Mouse (Mus musculus) kidney, embryonic 16.5 days (tissue): ENCODE measurements at regions not wholly inside any gene's neighbourhood (a gene's known extent, or its start where the extent isn't known, plus 50 kb on each side); places are given as distances from the start of the nearest gene placed in this dataset.

Experiments
- ATAC-seq: fragments of 200-750 bp; cut with Nextera tagmentation; 2 replicates; pipeline ENCODE4 v1.8.0; 2017; ENCODE audit warnings: moderate TSS enrichment; ENCODE audit not compliant: low FRiP score, low TSS enrichment
- H3K27ac ChIP-seq: fragments of 300-500 bp; sonication (generic); 2 replicates; pipeline ENCODE4 v1.5.1; 2014; ENCODE audit warnings: low read length
- H3K27me3 ChIP-seq: fragments of 300-500 bp; sonication (generic); 2 replicates; pipeline ENCODE4 v1.6.1; 2014; ENCODE audit warnings: low read length, control low read depth, mixed read lengths; ENCODE audit not compliant: insufficient read depth
- H3K36me3 ChIP-seq: fragments of 300-500 bp; sonication (generic); 2 replicates; pipeline ENCODE4 v1.6.1; 2014; ENCODE audit warnings: low read length, control low read depth, mixed read lengths; ENCODE audit not compliant: insufficient read depth
- H3K4me1 ChIP-seq: fragments of 300-500 bp; sonication (generic); 2 replicates; pipeline ENCODE4 v1.6.1; 2014; ENCODE audit warnings: low read length, control low read depth, mixed read lengths; ENCODE audit not compliant: insufficient read depth
- H3K4me2 ChIP-seq: fragments of 300-500 bp; sonication (generic); replicated peaks from 2 replicates; pipeline ENCODE4 v1.6.1; 2014; ENCODE audit warnings: low read depth, low read length
- H3K4me3 ChIP-seq: fragments of 300-500 bp; sonication (generic); 2 replicates; pipeline ENCODE4 v1.5.1; 2014; ENCODE audit warnings: mild to moderate bottlenecking, low read length
- H3K9ac ChIP-seq: fragments of 300-500 bp; sonication (generic); replicated peaks from 2 replicates; pipeline ENCODE4 v1.6.1; 2014; ENCODE audit warnings: low read length
- H3K9me3 ChIP-seq: fragments of 300-500 bp; sonication (generic); 2 replicates; pipeline ENCODE4 v1.6.1; 2016; ENCODE audit warnings: low read length, control low read depth
- WGBS: fragments of 180-500 bp; shearing (Covaris S2); extraction: QIAGEN DNeasy Blood & Tissue Kit; methylation state at CpG from one replicate; pipeline ENCODE4 v1.1.7; 2014; 5-methylcytosine and 5-hydroxymethylcytosine counted together

DNA sequence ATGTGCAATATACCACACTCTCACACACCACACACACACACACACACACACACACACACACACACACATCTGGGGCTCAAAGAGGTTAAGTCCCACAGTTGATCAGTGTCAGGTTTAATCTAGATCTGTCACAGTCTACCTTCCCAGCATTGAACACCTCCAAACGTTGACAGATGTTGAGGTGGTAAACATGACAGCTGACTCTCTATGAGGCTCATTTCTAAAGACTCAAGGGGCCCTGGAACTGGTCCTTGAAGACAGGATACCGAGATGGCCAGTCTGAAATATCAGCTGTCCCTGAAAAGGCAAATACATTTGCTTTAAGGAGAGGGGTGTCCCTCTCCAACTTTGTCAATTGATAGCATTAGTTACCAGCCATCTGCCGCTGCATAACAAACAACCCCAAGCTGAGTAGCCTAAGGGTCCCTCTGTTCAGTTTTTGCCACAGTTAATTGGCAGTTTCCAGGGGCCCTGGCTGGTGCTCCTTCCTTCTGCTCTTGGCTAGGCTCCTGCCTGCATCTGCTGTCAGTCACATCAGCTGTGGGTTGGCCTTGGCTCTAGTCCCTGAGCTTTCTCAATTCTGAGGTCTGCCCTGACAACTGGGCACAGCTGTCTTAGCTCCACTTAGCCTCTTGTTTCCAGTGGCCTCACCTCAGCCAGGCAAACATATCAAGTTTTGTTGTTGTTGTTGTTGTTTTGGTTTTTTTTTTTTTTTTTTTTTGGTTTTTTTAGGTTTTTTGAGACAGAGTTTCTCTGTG lies 73.5 kb upstream of the Ctnnb1 start:
- no peaks in the 10 kb centered on the region for H3K27me3 ChIP-seq
- no peak overlapping the region for H3K4me3 ChIP-seq
- no peak overlapping the region for H3K4me2 ChIP-seq
- peaks cover 14% of the 10 kb centered on the region for H3K4me1 ChIP-seq
- no peaks in the 10 kb centered on the region for H3K9me3 ChIP-seq
- H3K9ac ChIP-seq = no peak overlapping the region
- H3K36me3 ChIP-seq = no peaks in the 10 kb centered on the region
- no peak for ATAC-seq
- WGBS = 64% methylated on average over 3 of the region's 3 CpGs
- no peak overlapping the region for H3K27ac ChIP-seq

DNA sequence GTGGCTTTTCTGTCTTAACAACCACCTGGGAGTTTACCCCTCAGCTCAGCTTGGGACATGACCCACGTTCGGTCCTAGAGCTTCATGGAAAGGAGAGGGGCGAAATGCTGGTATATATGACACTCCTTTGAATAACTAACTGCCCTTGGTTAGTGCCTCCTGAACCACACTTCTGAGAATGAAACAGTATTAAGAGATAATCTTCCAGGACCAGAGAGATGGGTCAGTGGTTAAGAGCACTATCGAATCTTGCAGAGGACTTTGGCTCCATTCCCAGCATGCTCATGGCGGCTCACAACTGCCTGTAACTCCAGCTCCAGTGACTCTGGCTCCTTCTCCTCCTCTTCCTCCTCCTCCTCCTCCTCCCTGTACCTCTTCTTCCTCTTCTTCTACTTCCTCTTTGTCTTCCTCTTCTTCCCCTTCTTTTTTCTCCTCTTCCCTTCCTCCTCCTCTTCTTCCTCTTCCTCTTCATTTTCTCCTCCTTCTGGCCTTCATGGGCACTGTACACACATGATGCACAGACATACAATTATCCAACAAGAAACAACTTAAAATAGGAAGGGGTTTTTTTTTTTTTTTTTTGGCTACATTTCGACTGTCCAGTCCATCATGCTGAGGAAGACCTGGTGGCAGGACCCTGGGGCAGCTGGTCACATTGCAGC lies 71.0 kb upstream of the Ctnnb1 start:
- Histone ChIP-seq H3K4me2 (no peak overlapping the region), H3K9me3 (no peaks in the 10 kb centered on the region), H3K9ac (no peak overlapping the region), H3K4me1 (peaks cover 4% of the 10 kb centered on the region), H3K4me3 (no peak overlapping the region), H3K27ac (no peak overlapping the region), H3K36me3 (no peaks in the 10 kb centered on the region), H3K27me3 (no peaks in the 10 kb centered on the region)
- WGBS = 80% methylated on average over 6 of the region's 6 CpGs
- ATAC-seq = no peak

DNA sequence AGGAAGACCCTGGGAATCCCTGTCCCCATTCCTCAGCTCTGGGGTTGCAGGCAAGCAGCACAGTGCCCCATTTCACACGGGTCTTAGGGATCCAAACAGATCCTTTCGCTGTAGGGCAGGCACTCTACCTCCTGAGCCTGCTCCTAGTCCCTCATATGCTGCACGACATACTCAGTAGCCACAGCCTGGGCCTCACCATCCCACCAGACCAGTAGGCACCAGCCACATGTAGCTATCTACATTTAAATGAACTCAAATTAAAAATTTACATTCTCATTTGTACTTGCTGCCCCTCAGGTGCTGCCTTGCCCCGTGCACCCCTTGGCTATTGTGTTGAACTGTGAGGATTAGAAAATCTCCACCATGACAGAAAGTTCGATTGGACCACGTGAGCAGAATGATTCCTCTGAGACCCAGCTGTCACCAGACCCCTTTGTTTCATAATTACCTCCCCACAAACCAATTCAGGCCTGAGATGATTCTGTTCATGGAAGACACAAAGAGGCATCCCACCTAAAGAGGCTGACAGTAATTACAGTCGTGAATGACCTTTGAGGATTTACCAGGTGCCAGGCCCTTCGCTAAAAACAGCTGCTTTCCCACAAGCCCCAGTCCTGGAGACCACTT lies 67.9 kb upstream of the Ctnnb1 start:
- Histone ChIP-seq H3K36me3 (no peaks in the 10 kb centered on the region), H3K4me3 (no peak overlapping the region), H3K4me2 (no peak overlapping the region), H3K27ac (no peak overlapping the region), H3K9me3 (no peaks in the 10 kb centered on the region), H3K9ac (no peak overlapping the region), H3K27me3 (no peaks in the 10 kb centered on the region), H3K4me1 (no peaks in the 10 kb centered on the region)
- no peak for ATAC-seq
- 77% methylated on average over 8 of the region's 8 CpGs for whole genome bisulfite sequencing

DNA sequence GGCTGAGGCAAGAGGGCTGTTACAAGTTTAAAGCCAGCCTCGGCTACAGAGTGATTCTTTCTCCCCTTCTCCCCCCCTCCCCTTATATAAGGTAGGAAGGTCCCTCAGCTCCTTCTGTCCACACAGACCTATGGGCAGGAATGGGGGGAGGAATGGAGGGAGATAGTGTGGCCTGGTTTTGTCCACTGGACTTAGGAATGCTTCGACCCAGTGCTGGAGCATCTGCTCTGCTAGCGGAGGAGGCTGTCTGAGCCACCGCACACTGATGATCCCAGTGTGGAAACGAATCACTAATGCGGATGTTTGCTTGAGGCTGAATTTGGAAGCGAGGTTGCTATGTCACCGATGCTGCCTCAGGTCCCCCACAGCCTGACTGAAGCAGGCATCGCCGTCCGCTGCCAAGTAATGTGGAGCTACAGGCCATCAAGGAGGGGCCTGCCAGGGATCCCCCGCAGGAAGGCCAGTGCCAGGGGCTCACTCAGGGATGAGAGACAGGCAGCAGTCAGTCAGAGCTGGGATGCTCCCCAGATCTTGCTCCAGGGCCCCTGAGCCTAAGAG lies 67.1 kb upstream of the Ctnnb1 start:
- no peaks in the 10 kb centered on the region for H3K36me3 ChIP-seq
- no peaks in the 10 kb centered on the region for H3K27me3 ChIP-seq
- 75% methylated on average over 12 of the region's 12 CpGs for WGBS
- no peak overlapping the region for H3K4me3 ChIP-seq
- no peak overlapping the region for H3K4me2 ChIP-seq
- 0 out of 2 replicates have a peak, but pooled peaks cover 1% of the 10 kb centered on the region for H3K4me1 ChIP-seq
- H3K27ac ChIP-seq = no peak overlapping the region
- no peak for ATAC-seq
- H3K9ac ChIP-seq = no peak overlapping the region
- no peaks in the 10 kb centered on the region for H3K9me3 ChIP-seq

DNA sequence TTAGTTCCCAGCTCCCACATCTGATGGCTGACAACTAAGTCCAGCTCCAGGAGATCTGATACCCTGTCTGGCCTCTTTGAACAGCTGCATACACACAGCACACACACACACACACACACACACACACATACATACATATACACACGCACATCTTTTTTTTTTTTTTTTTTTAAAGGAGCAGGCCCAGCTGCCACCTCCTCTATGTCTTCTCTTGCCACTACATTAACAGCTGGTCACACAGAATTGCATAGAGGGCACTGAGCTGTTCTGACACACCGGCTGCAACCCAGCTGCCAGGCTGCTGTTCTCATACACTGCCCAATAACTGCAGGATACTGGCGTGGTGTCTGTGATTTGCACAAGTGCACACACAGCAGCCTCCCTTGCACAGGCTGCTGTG lies 64.6 kb upstream of the Ctnnb1 start:
- no peaks in the 10 kb centered on the region for H3K27me3 ChIP-seq
- 70% methylated on average over 3 of the region's 3 CpGs for WGBS
- H3K27ac ChIP-seq = no peak overlapping the region
- peaks cover 6% of the 10 kb centered on the region for H3K4me1 ChIP-seq
- no peak overlapping the region for H3K9ac ChIP-seq
- ATAC-seq = no peak
- H3K9me3 ChIP-seq = no peaks in the 10 kb centered on the region
- no peak overlapping the region for H3K4me3 ChIP-seq
- H3K4me2 ChIP-seq = no peak overlapping the region
- no peaks in the 10 kb centered on the region for H3K36me3 ChIP-seq

DNA sequence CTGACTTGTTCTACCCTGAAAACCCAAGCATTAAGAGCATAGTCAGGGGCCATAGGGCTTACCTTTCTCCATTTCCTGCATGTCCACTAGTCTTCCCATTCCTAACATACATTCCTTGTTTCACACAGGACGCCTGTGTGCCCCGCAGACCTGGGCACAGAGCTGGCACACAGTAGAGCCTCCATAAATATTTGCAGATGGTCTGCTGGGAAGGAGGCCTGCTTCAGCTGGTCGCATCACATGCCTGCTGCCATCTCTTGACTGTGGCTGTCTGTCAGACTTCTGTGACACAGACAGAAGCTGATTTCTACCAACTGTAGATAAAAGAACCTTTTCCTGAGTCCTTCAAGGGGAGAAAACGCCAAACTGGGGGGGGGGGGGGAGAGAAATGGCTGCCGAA lies 62.8 kb upstream of the Ctnnb1 start:
- Histone ChIP-seq H3K9ac (no peak overlapping the region), H3K9me3 (no peaks in the 10 kb centered on the region), H3K27ac (peak overlapping the region; percentile 56; the same call in 1 of the 2 replicates), H3K27me3 (no peaks in the 10 kb centered on the region), H3K36me3 (no peaks in the 10 kb centered on the region), H3K4me2 (no peak overlapping the region), H3K4me3 (no peak overlapping the region), H3K4me1 (peaks cover 16% of the 10 kb centered on the region)
- WGBS = 69% methylated on average over 4 of the region's 5 CpGs
- ATAC-seq = no peak

DNA sequence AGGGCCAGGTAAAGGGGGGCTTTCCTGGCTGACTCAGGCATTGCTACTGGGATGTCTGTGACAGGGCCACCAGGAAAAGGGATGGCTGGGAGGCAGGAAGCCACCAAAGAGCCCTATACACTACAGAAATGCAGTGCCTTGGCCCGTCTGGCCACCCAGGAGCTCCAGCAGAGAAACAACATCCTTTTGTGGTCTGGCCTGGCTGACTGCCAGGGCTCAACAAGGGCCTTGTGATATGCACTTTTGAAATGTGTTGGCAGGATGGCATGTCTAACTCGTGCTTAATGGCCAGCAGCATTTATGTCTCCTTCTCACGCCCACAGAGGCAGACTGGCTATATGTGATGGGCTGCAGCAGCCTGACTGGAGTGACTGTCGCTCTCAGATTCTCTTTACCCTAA lies 62.3 kb upstream of the Ctnnb1 start:
- no peak overlapping the region for H3K4me3 ChIP-seq
- H3K27ac ChIP-seq = peak overlapping the region; percentile 56; the same call in 1 of the 2 replicates
- H3K9me3 ChIP-seq = no peaks in the 10 kb centered on the region

DNA sequence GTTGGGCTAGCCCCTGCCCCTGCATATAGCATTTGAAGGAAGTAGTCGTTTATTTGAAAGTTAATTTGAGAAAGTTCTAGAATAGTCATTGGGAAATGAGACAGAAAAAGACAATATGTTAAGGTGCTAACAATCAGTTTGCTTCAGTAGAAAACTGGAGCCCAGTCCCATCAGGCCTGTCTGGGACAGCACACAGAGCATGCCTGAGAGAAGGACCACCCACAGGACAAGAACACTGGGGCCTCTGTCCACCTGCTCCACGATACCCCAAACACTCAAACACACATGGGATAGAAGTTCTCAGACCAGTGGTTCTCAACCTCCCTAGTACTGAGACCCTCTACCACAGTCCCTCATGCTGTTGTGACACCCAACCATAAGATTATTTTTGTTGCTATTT lies 61.2 kb upstream of the Ctnnb1 start:
- Histone ChIP-seq H3K4me2 (no peak overlapping the region), H3K27ac (no peak overlapping the region), H3K27me3 (no peaks in the 10 kb centered on the region), H3K9me3 (peaks cover 6% of the 10 kb centered on the region; the same call in 1 of the 2 replicates), H3K9ac (no peak overlapping the region), H3K4me1 (peaks cover 16% of the 10 kb centered on the region), H3K4me3 (no peak overlapping the region), H3K36me3 (no peaks in the 10 kb centered on the region)
- 89% methylated on average over 2 of the region's 2 CpGs for WGBS
- ATAC-seq = no peak

More for the DNA sequence above, 62.3 kb upstream of the Ctnnb1 start:
- WGBS = 53% methylated on average over 4 of the region's 4 CpGs
- ATAC-seq = no peak
- Histone ChIP-seq H3K27me3 (no peaks in the 10 kb centered on the region), H3K4me1 (peaks cover 16% of the 10 kb centered on the region), H3K36me3 (no peaks in the 10 kb centered on the region), H3K9ac (no peak overlapping the region), H3K4me2 (no peak overlapping the region)

DNA sequence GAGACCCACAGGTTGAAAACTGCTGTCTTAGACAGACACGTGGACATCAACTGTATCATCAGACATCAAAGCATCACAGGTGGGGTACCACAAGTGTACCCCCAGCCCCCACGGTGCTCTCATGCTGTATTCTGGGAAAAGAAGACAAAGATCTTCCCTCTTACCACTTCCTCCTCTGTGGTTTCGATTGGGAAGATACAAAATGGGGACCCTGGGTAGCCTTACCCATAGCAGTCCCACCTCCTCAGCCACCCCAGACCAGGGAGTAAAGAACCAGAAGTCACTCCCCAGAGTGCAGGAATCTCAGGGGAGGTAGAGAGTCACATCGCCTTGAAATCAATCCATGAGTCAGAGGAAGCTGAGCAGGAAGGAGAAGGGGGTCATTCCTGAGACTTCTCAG lies 60.7 kb upstream of the Ctnnb1 start:
- Histone ChIP-seq H3K4me1 (peaks cover 16% of the 10 kb centered on the region), H3K4me3 (no peak overlapping the region), H3K27ac (no peak overlapping the region), H3K36me3 (no peaks in the 10 kb centered on the region), H3K27me3 (no peaks in the 10 kb centered on the region), H3K9me3 (peaks cover 6% of the 10 kb centered on the region; the same call in 1 of the 2 replicates), H3K4me2 (no peak overlapping the region), H3K9ac (no peak overlapping the region)
- ATAC-seq = no peak
- WGBS = 81% methylated on average over 4 of the region's 4 CpGs
